ENCODE assay signal across 11 mouse cellular contexts in the genomic region with DNA sequence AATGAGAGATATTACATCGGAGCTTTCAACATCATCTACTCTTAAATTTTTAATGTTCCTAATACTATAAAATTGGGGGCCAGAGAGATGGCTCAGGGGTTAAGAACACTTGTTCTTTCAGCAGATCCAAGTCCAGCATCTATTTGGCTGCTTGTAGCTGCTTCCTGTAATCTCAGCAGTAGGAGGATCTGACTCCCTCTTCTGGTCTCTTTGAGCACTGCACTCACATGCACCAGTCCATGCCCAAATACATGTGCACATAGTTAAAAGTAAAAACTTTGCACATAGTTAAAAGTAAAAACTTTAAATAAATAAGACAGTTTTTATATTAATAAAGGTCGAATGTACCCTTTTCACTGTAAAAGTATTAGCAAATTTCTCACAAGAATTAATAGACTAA.
DNase-seq lines count a peak whose midpoint lies in the region; ATAC-seq lines count a peak whose summit lies in the region.
"Had no signal": no experiment of that assay in that cellular context is flagged by ENCODE, and none has a peak within 500 bp of the region (broad histone marks: within the 10 kb centered on the region; RNA-seq: fewer than 3 reads in every experiment).

No protein-coding gene starts in this region.

- H3K27ac ChIP-seq in limb, embryonic 11.5 days (replicated peaks; ENCODE audit: low read depth, low read length), result no peak overlapping the region
- no peak overlapping the region for H3K27ac ChIP-seq in limb, embryonic 10.5 days
- H3K27ac ChIP-seq: forebrain, embryonic 15.5 days had no signal

- ATAC-seq in limb, embryonic 11.5 days (ENCODE audit: insufficient number of reproducible peaks, low FRiP score, low TSS enrichment, low read depth), result no peak
- ATAC-seq: forebrain, embryonic 15.5 days had no signal

- peak; percentile 48 to 57 for DNase-seq in cerebellum, postnatal 10 days
- DNase-seq in cerebellum, adult 11 months, result no peak
- peak; percentile 38 for DNase-seq in limb, embryonic 11.5 days (ENCODE audit: low spot score)
- no peak for DNase-seq in limb, embryonic 10.5 days (ENCODE audit: low spot score)
- peak; percentile 26 for DNase-seq in c-Kit-positive CD71-positive TER-119-positive erythroid progenitor cells, embryonic 14.5 days (ENCODE audit: low spot score)
- peak; percentile 71 for DNase-seq in lung, postnatal 36 days
- no peak for DNase-seq in heart, postnatal 25 days (ENCODE audit: low spot score)
- DNase-seq in frontal cortex, adult 2 months (ENCODE audit: extremely low spot score in 1 of 2, low spot score in 1 of 2), result no peak
- DNase-seq: cerebellum, adult 2 months; right cerebral cortex, postnatal 4 days had no signal

- intact Hi-C loops in heart, postnatal 25 days (cut with DNase I), result no loop called here

- H3K4me3 ChIP-seq in limb, embryonic 11.5 days (ENCODE audit: low read depth, low read length), result no peak overlapping the region
- no peak overlapping the region for H3K4me3 ChIP-seq in limb, embryonic 10.5 days
- H3K4me3 ChIP-seq: forebrain, embryonic 15.5 days had no signal

- H3K36me3 ChIP-seq in limb, embryonic 11.5 days (ENCODE audit: control insufficient read depth, insufficient read depth, low read length), result no peaks in the 10 kb centered on the region
- no peaks in the 10 kb centered on the region for H3K36me3 ChIP-seq in limb, embryonic 10.5 days
- H3K36me3 ChIP-seq: forebrain, embryonic 15.5 days had no signal

- WGBS in limb, embryonic 11.5 days, result 44% methylated on average over 2 of the region's 2 CpGs
- WGBS in limb, embryonic 10.5 days, result 56% methylated on average over 2 of the region's 2 CpGs

- no peaks in the 10 kb centered on the region for H3K27me3 ChIP-seq in limb, embryonic 11.5 days (ENCODE audit: control insufficient read depth, insufficient read depth, low read length)
- H3K27me3 ChIP-seq in limb, embryonic 10.5 days (ENCODE audit: low read depth, poor library complexity, severe bottlenecking), result no peaks in the 10 kb centered on the region
- H3K27me3 ChIP-seq: forebrain, embryonic 15.5 days had no signal

- H3K9ac ChIP-seq in limb, embryonic 11.5 days (ENCODE audit: low read length), result no peak overlapping the region
- H3K9ac ChIP-seq: forebrain, embryonic 15.5 days had no signal

- H3K4me2 ChIP-seq in limb, embryonic 11.5 days (ENCODE audit: low read depth, severe bottlenecking), result no peak overlapping the region
- H3K4me2 ChIP-seq: forebrain, embryonic 15.5 days had no signal

- H3K9me3 ChIP-seq in limb, embryonic 11.5 days (ENCODE audit: control insufficient read depth, low read length), result no peaks in the 10 kb centered on the region
- H3K9me3 ChIP-seq in limb, embryonic 10.5 days (replicated peaks), result no peaks in the 10 kb centered on the region
- H3K9me3 ChIP-seq: forebrain, embryonic 15.5 days had no signal

- peaks cover 5% of the 10 kb centered on the region; the same call in 1 of the 2 replicates for H3K4me1 ChIP-seq in limb, embryonic 11.5 days (ENCODE audit: control insufficient read depth, insufficient read depth, low read length)
- peaks cover 12% of the 10 kb centered on the region; the same call in 1 of the 2 replicates for H3K4me1 ChIP-seq in limb, embryonic 10.5 days
- H3K4me1 ChIP-seq: forebrain, embryonic 15.5 days had no signal

Comparison
In these comparisons a context has a peak if more than half of its experiments do, and no peak if none do; other contexts are left out.
1. DNase-seq: peak in cerebellum, postnatal 10 days (2 of 2), limb, embryonic 11.5 days (single experiment), c-Kit-positive CD71-positive TER-119-positive erythroid progenitor cells, embryonic 14.5 days (single experiment) and lung, postnatal 36 days (single experiment); none in cerebellum, adult 11 months (single experiment), limb, embryonic 10.5 days (single experiment), heart, postnatal 25 days (single experiment) and frontal cortex, adult 2 months (0 of 2).